Mouse (Mus musculus) ES-Bruce4 (cell line): ENCODE results near the gene Col11a2.

ENCODE experiments used
- CTCF ChIP-seq: IDR thresholded peaks from one replicate; pipeline ENCODE4 v1.8.1; 2011; ENCODE audit warnings: low read depth, low read length
- EP300 ChIP-seq: IDR thresholded peaks from 2 replicates; pipeline ENCODE4 v1.6.1; 2011; ENCODE audit warnings: low read depth, low read length; ENCODE audit not compliant: insufficient read depth

DNA sequence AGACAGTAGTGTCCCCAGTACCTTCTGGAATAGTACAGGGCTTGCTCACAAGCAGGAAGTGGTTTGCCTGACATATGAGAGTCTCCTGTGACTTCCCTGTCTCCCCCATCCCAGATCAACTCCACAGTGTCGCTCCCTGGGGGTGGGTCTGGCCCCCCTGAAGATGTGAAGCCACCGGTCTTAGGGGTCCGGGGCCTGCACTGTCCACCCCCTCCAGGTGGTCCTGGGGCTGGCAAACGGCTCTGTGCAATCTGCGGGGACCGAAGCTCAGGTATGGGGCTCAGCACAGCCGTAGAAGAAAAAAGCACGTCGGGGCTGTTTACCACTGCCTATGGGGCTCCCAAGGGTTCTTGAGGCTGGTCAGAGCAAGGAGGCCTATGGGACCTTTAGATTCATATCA, 5.8 kb upstream of the Col11a2 start:
- TF ChIP-seq EP300 (no peak), CTCF (no peak)
